Mouse (Mus musculus) ES-E14 (cell line): ENCODE measurements at regions not wholly inside any gene's neighbourhood (a gene's known extent, or its start where the extent isn't known, plus 50 kb on each side); places are given as distances from the start of the nearest gene placed in this dataset.

Source experiments
- DNase-seq: peaks from one replicate; pipeline ENCODE4 v3.0.0-alpha.2; 2013; ENCODE audit warnings: low read depth, low spot score
- H3K27ac ChIP-seq: 2 replicates; pipeline ENCODE4 v1.5.1; 2012; ENCODE audit warnings: low read depth, mild to moderate bottlenecking, low read length, moderate library complexity, mixed read lengths; ENCODE audit not compliant: poor library complexity, insufficient read depth, severe bottlenecking
- H3K36me3 ChIP-seq: 2 replicates; pipeline ENCODE4 v1.6.1; 2012; ENCODE audit warnings: mild to moderate bottlenecking, low read length, moderate library complexity, mixed read lengths; ENCODE audit not compliant: control insufficient read depth, poor library complexity, insufficient read depth, severe bottlenecking
- H3K4me1 ChIP-seq, 2 experiments: fragments of 150-350 bp in 1 of 2; sonication (generic) in 1 of 2; 2 replicates each; pipeline ENCODE4 v1.6.1; 2012; ENCODE audit warnings: low read length in 2 of 2, mild to moderate bottlenecking in 1 of 2, mixed read lengths in 1 of 2; ENCODE audit not compliant: control insufficient read depth in 2 of 2, insufficient read depth in 2 of 2, poor library complexity in 1 of 2
- H3K4me3 ChIP-seq, 2 experiments: fragments of 150-350 bp in 1 of 2; sonication (generic) in 1 of 2; 2 replicates each; pipeline ENCODE4 v1.5.1; 2012; ENCODE audit warnings: low read length in 2 of 2, low read depth in 1 of 2, mild to moderate bottlenecking in 1 of 2, mixed read lengths in 1 of 2; ENCODE audit not compliant: insufficient read depth in 1 of 2, poor library complexity in 1 of 2, severe bottlenecking in 1 of 2
- H3K9ac ChIP-seq: 2 replicates; pipeline ENCODE4 v1.6.1; 2012; ENCODE audit warnings: low read depth, mild to moderate bottlenecking, low read length, mixed read lengths; ENCODE audit not compliant: poor library complexity, insufficient read depth, severe bottlenecking
- H3K9me3 ChIP-seq: fragments of 150-350 bp; sonication (generic); 2 replicates; pipeline ENCODE4 v1.6.1; 2012; ENCODE audit warnings: low read depth, mild to moderate bottlenecking, low read length; ENCODE audit not compliant: control insufficient read depth, insufficient read depth
- HCFC1 ChIP-seq: IDR thresholded peaks from 2 replicates; pipeline ENCODE4 v1.6.1; 2012; ENCODE audit warnings: low read length, inconsistent platforms, borderline replicate concordance; ENCODE audit not compliant: insufficient read depth
- MAFK ChIP-seq: IDR thresholded peaks from 2 replicates; pipeline ENCODE4 v1.6.1; 2014; ENCODE audit warnings: mild to moderate bottlenecking, low read depth, low read length, inconsistent platforms; ENCODE audit not compliant: insufficient read depth
- ZC3H11A ChIP-seq: IDR thresholded peaks from 2 replicates; pipeline ENCODE4 v1.6.1; 2012; ENCODE audit warnings: low read depth, mild to moderate bottlenecking, inconsistent platforms, low read length, borderline replicate concordance
- in situ Hi-C, 2 experiments: fragments of 600-800 bp; cut with MboI; formaldehyde crosslinking; loops; one replicate each; pipeline ENCODE4 v1.15.1; 2025; ENCODE audit warnings: low sequenced_read_pairs in 2 of 2, inconsistent platforms in 1 of 2; ENCODE audit not compliant: unreplicated experiment in 2 of 2

GRCm38 (mm10) chr13:34395010-34395409 is 50.0 kb upstream of the Slc22a23 start:
- DNase-seq: no peak
- no peak overlapping the region for H3K9ac ChIP-seq
- no peak overlapping the region for H3K4me3 ChIP-seq
- H3K9me3 ChIP-seq: no peaks in the 10 kb centered on the region
- peaks cover 2% of the 10 kb centered on the region in 2 experiments; a peak in 2 of 4 replicates for H3K4me1 ChIP-seq
- no peak overlapping the region for H3K27ac ChIP-seq
- in situ Hi-C loops: no loop called here
- H3K36me3 ChIP-seq: no peaks in the 10 kb centered on the region
- TF ChIP-seq ZC3H11A (no peak), HCFC1 (no peak), MAFK (no peak)
